Mouse (Mus musculus) heart, embryonic 16.5 days (tissue): ENCODE measurements at regions not wholly inside any gene's neighbourhood (a gene's known extent, or its start where the extent isn't known, plus 50 kb on each side); places are given as distances from the start of the nearest gene placed in this dataset.

ENCODE experiments used
- ATAC-seq: fragments of 200-750 bp; cut with Nextera tagmentation; replicated peaks from 2 replicates; pipeline ENCODE4 v1.8.0; 2017; ENCODE audit warnings: moderate number of reproducible peaks; ENCODE audit not compliant: insufficient read depth, low FRiP score; ENCODE audit errors: extremely low read depth
- H3K27ac ChIP-seq: fragments of 300-500 bp; sonication (generic); 2 replicates; pipeline ENCODE4 v1.5.1; 2014; ENCODE audit warnings: mild to moderate bottlenecking, low read length, control low read depth, moderate library complexity
- H3K27me3 ChIP-seq: fragments of 300-500 bp; sonication (generic); 2 replicates; pipeline ENCODE4 v1.6.1; 2014; ENCODE audit warnings: low read length, mixed read lengths; ENCODE audit not compliant: control insufficient read depth, insufficient read depth
- H3K36me3 ChIP-seq: fragments of 300-500 bp; sonication (generic); 2 replicates; pipeline ENCODE4 v1.6.1; 2014; ENCODE audit not compliant: control insufficient read depth, insufficient read depth
- H3K4me1 ChIP-seq: fragments of 300-500 bp; sonication (generic); 2 replicates; pipeline ENCODE4 v1.6.1; 2014; ENCODE audit warnings: low read length, mixed read lengths; ENCODE audit not compliant: control insufficient read depth, insufficient read depth
- H3K4me2 ChIP-seq: fragments of 300-500 bp; sonication (generic); 2 replicates; pipeline ENCODE4 v1.6.1; 2014; ENCODE audit warnings: low read depth, mild to moderate bottlenecking, control low read depth, low read length
- H3K4me3 ChIP-seq: fragments of 300-500 bp; sonication (generic); 2 replicates; pipeline ENCODE4 v1.5.1; 2014; ENCODE audit warnings: mild to moderate bottlenecking, control low read depth, low read length
- H3K9ac ChIP-seq: fragments of 300-500 bp; sonication (generic); 2 replicates; pipeline ENCODE4 v1.6.1; 2014; ENCODE audit warnings: low read length, control low read depth
- H3K9me3 ChIP-seq: fragments of 300-500 bp; sonication (generic); replicated peaks from 2 replicates; pipeline ENCODE4 v1.6.1; 2016; ENCODE audit warnings: low read length; ENCODE audit not compliant: control insufficient read depth
- WGBS: fragments of 180-500 bp; shearing (Covaris S2); extraction: QIAGEN DNeasy Blood & Tissue Kit; methylation state at CpG from one replicate; pipeline ENCODE4 v1.1.7; 2014; 5-methylcytosine and 5-hydroxymethylcytosine counted together

DNA sequence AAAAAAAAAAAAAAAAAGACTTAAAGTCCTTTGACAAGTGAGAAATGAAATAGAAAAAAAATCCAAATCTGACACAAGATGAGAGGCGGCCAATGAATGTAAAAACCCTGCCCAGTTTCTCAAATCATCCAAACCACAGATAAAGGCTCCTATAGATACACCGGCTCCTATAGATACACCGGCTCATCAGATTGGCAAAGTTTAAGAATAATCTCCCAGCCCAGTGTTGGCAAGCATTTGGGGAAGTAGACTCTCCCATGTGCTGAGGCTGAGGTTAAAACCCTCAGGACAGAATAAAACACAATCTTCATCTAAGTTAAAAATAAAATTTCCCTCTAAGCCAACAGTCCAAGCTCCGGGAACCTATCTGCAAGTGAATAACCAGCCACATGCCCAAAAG is 65.2 kb upstream of the Trim2 start:
- Histone ChIP-seq H3K27me3 (no peaks in the 10 kb centered on the region), H3K4me3 (no peak overlapping the region), H3K4me1 (peaks cover 10% of the 10 kb centered on the region), H3K9me3 (no peaks in the 10 kb centered on the region), H3K27ac (no peak overlapping the region), H3K9ac (no peak overlapping the region), H3K4me2 (no peak overlapping the region), H3K36me3 (no peaks in the 10 kb centered on the region)
- 79% methylated on average over 4 of the region's 4 CpGs for WGBS
- ATAC-seq, result no peak

DNA sequence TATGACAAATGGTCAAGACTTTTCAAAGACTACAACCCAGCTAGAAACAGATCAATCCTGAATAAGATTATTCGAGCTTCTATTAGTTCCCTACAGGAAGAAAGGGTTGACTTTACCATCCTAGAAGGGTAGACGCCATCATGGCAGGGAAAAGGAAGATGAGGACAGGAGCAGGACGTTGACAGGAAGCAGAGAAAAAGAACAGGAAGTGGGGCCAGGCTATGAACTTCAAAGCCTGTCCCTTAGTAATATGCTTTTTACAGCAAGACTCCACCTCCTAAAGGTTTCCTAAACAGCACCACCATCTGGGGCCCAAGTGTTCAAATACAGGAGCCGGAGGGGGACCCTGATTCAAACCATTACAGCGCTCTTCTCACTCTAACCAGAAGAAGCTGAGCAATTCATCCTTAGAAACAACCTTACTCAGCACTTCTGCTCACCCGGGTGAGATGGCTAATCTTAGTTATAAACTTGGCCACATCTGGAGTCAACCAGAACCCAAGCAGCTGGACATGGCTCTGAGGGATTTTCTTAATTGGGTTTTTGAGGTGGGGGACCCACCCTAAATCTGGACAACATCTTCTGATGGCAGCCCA is 60.6 kb upstream of the Trim2 start:
- H3K27me3 ChIP-seq, result no peaks in the 10 kb centered on the region
- H3K36me3 ChIP-seq, result no peaks in the 10 kb centered on the region
- WGBS, result 73% methylated on average over 6 of the region's 6 CpGs
- H3K4me1 ChIP-seq, result no peaks in the 10 kb centered on the region
- H3K4me2 ChIP-seq, result no peak overlapping the region
- H3K9me3 ChIP-seq, result no peaks in the 10 kb centered on the region
- no peak for ATAC-seq
- H3K27ac ChIP-seq, result no peak overlapping the region
- no peak overlapping the region for H3K4me3 ChIP-seq
- H3K9ac ChIP-seq, result no peak overlapping the region

DNA sequence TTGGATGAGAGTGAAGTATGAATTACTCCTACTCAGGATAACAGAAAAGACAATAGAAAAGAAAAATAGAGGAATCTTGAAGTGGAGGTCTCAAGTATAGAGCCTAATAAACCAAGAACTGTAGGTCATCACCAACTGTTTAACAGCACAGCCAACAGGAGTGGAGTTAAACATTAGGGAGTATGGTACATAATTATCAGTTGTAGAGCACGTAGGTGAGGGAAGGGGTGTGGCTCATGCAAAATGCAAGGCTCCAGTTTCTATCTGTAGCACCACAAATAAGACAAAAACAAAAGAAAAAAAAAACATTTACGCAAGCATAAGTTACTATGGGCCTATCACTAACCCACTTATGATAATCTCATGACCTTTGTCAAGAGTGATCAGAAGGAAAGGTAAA is 52.0 kb upstream of the Trim2 start:
- 78% methylated on average over 2 of the region's 2 CpGs for WGBS
- Histone ChIP-seq H3K27ac (no peak overlapping the region), H3K4me3 (no peak overlapping the region), H3K9me3 (no peaks in the 10 kb centered on the region), H3K4me2 (no peak overlapping the region), H3K27me3 (no peaks in the 10 kb centered on the region), H3K36me3 (no peaks in the 10 kb centered on the region), H3K4me1 (no peaks in the 10 kb centered on the region), H3K9ac (no peak overlapping the region)
- ATAC-seq, result no peak

DNA sequence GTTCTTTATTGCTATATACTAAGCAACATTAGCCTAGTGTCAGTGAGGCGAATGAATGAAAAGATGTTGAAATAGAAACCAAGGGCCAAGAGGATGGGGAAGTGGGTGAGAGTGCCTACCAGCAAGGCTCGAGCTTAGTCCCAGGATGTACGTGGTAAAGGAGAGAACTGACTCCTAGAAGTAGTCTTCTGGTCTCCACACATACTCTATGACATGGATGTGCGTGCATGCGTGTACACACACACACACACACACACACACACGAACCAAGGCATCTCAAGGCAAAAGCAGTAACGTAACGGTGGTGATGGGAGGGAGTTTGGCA is 50.0 kb upstream of the Trim2 start:
- H3K27ac ChIP-seq, result no peak overlapping the region
- 85% methylated on average over 8 of the region's 8 CpGs for WGBS
- H3K9ac ChIP-seq, result no peak overlapping the region
- no peaks in the 10 kb centered on the region for H3K27me3 ChIP-seq
- H3K4me1 ChIP-seq, result no peaks in the 10 kb centered on the region
- H3K4me3 ChIP-seq, result no peak overlapping the region
- no peaks in the 10 kb centered on the region for H3K9me3 ChIP-seq
- no peak for ATAC-seq
- H3K4me2 ChIP-seq, result no peak overlapping the region
- H3K36me3 ChIP-seq, result no peaks in the 10 kb centered on the region
